Mouse (Mus musculus) lung, adult 2 months (tissue): ENCODE data around the gene Hist1h2bh.

Experiments used
- CTCF ChIP-seq: fragments of 200-500 bp; IDR thresholded peaks from 2 replicates; pipeline ENCODE4 v1.5.1; 2011; ENCODE audit warnings: mild to moderate bottlenecking, low read length, control low read depth; ENCODE audit not compliant: insufficient read depth
- POLR2A ChIP-seq: fragments of 200-500 bp; IDR thresholded peaks from 2 replicates; pipeline ENCODE4 v1.6.1; 2011; ENCODE audit warnings: low read depth, mild to moderate bottlenecking, control low read depth, low read length, borderline replicate concordance; ENCODE audit errors: extremely low read depth

GRCm38 (mm10) chr13:23532262-23533075 lies 10.7 kb downstream of the Hist1h2bh start:
- TF ChIP-seq POLR2A (no peak), CTCF (no peak)
